Mouse (Mus musculus): ENCODE data around the gene Cuedc1.

Cuedc1 gene

GRCm38 (mm10) chr11:88148638-88149279, 50.9 kb downstream of the Cuedc1 start:
- no peak for DNase-seq

- DNase-seq = no peak
Measured at GRCm38 (mm10) chr11:88151379-88152155, 53.7 kb downstream of the Cuedc1 start.

GRCm38 (mm10) chr11:88153880-88154279, 56.0 kb downstream of the Cuedc1 start:
- DNase-seq = no peak

- DNase-seq = no peak
Measured at GRCm38 (mm10) chr11:88154500-88154899, 56.6 kb downstream of the Cuedc1 start.

GRCm38 (mm10) chr11:88155451-88155850, 57.6 kb downstream of the Cuedc1 start:
- DNase-seq = no peak

- no peak for DNase-seq
Measured at GRCm38 (mm10) chr11:88155998-88156397, 58.1 kb downstream of the Cuedc1 start.

- no peak for DNase-seq
Measured at GRCm38 (mm10) chr11:88156403-88156802, 58.5 kb downstream of the Cuedc1 start.

- DNase-seq = no peak
Measured at GRCm38 (mm10) chr11:88158842-88159246, 61.0 kb downstream of the Cuedc1 start.

- DNase-seq = no peak
Measured at GRCm38 (mm10) chr11:88159389-88159788, 61.5 kb downstream of the Cuedc1 start.

- no peak for DNase-seq
Measured at GRCm38 (mm10) chr11:88160316-88160715, 62.5 kb downstream of the Cuedc1 start.

GRCm38 (mm10) chr11:88161051-88161581, 63.3 kb downstream of the Cuedc1 start:
- no peak for DNase-seq

GRCm38 (mm10) chr11:88161651-88162362, 63.9 kb downstream of the Cuedc1 start:
- peak; percentile 47 to 59 for DNase-seq

GRCm38 (mm10) chr11:88162740-88163139, 64.9 kb downstream of the Cuedc1 start:
- no peak for DNase-seq

GRCm38 (mm10) chr11:88164213-88164723, 66.4 kb downstream of the Cuedc1 start:
- DNase-seq = no peak

- no peak for DNase-seq
Measured at GRCm38 (mm10) chr11:88164801-88165377, 67.0 kb downstream of the Cuedc1 start.

GRCm38 (mm10) chr11:88165683-88166364, 68.0 kb downstream of the Cuedc1 start:
- no peak for DNase-seq

- no peak for DNase-seq
Measured at GRCm38 (mm10) chr11:88166471-88166870, 68.6 kb downstream of the Cuedc1 start.

GRCm38 (mm10) chr11:88168611-88169010, 70.8 kb downstream of the Cuedc1 start:
- no peak for DNase-seq

GRCm38 (mm10) chr11:88169531-88170040, 71.7 kb downstream of the Cuedc1 start:
- DNase-seq = no peak

GRCm38 (mm10) chr11:88170606-88171005, 72.7 kb downstream of the Cuedc1 start:
- no peak for DNase-seq

GRCm38 (mm10) chr11:88171876-88172442, 74.1 kb downstream of the Cuedc1 start:
- DNase-seq = no peak

Measured in thymus, adult 18-20 months (tissue).